In the genomic region with DNA sequence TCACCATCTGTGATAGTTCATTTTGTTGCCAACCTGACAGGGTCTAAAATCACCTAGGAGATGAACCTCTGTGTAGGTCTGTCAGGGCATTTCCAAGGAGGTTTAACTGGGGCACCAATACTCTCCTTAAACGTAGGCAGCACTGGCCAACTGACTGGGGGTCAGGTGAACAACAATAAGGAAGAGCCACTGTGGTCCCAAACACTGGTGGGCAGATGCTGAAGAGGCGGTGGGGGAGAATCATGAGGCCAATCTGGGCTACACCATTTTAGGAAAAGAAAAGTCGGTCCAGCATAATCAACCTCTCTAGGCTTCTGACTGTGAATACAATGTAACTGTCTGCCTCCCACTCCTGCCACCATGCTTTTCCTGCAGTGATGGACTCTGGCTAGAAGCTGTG, we compare ENCODE assay signal across 29 mouse cellular contexts. TPM values are rescaled to one million over a fixed set of nuclear protein-coding genes. Genes with fewer than 3 reads are reported as not detected.
DNase-seq lines count a peak whose midpoint lies in the region; ATAC-seq and TF ChIP-seq lines count a peak whose summit lies in the region.
"Had no signal": no experiment of that assay in that cellular context is flagged by ENCODE, and none has a peak within 500 bp of the region (broad histone marks: within the 10 kb centered on the region; RNA-seq: fewer than 3 reads in every experiment).

No protein-coding gene starts in this region.

- 81% methylated on average over 3 of the region's 3 CpGs for WGBS in lung, postnatal 0 days

- peak; percentile 86 for ATAC-seq in frontal cortex, adult (ENCODE audit: low TSS enrichment)
- ATAC-seq in lung, postnatal 0 days, result no peak
- ATAC-seq: forebrain, embryonic 13.5 days; inflammation-experienced regulatory T-cells, adult 6 months; midbrain, embryonic 13.5 days had no signal

- H3K27me3 ChIP-seq in lung, postnatal 0 days (replicated peaks; ENCODE audit: insufficient read depth, low read length), result no peaks in the 10 kb centered on the region
- H3K27me3 ChIP-seq: embryonic facial prominence, embryonic 12.5 days; forebrain, embryonic 13.5 days; heart, embryonic 12.5 days; hindbrain, embryonic 13.5 days; limb, embryonic 12.5 days; liver, embryonic 13.5 days; lung, embryonic 15.5 days; midbrain, embryonic 13.5 days; neural tube, embryonic 15.5 days had no signal

- no peak overlapping the region for H3K4me3 ChIP-seq in lung, postnatal 0 days (ENCODE audit: low read depth, low read length)
- H3K4me3 ChIP-seq: embryonic facial prominence, embryonic 12.5 days; erythroblast, embryonic 14.5 days; forebrain, embryonic 13.5 days; heart, embryonic 12.5 days; hindbrain, embryonic 13.5 days; limb, embryonic 12.5 days; liver, embryonic 13.5 days; lung, embryonic 15.5 days; midbrain, embryonic 13.5 days; myocyte; neural tube, embryonic 15.5 days had no signal

- H3K4me2 ChIP-seq in lung, postnatal 0 days (replicated peaks; ENCODE audit: low read depth, low read length), result no peak overlapping the region
- H3K4me2 ChIP-seq: embryonic facial prominence, embryonic 12.5 days; forebrain, embryonic 13.5 days; heart, embryonic 12.5 days; hindbrain, embryonic 13.5 days; limb, embryonic 12.5 days; liver, embryonic 13.5 days; lung, embryonic 15.5 days; midbrain, embryonic 13.5 days; neural tube, embryonic 15.5 days had no signal

- no peaks in the 10 kb centered on the region for H3K36me3 ChIP-seq in lung, postnatal 0 days (ENCODE audit: insufficient read depth, low read length)
- H3K36me3 ChIP-seq: embryonic facial prominence, embryonic 12.5 days; heart, embryonic 12.5 days; hindbrain, embryonic 13.5 days; limb, embryonic 12.5 days; liver, embryonic 13.5 days; lung, embryonic 15.5 days; midbrain, embryonic 13.5 days; neural tube, embryonic 15.5 days had no signal

- TF ChIP-seq EP300 in lung, postnatal 0 days (IDR thresholded peaks at IDR 0.05), result no peak

- H3K9me3 ChIP-seq in lung, postnatal 0 days (ENCODE audit: low read length), result no peaks in the 10 kb centered on the region
- H3K9me3 ChIP-seq: embryonic facial prominence, embryonic 12.5 days; forebrain, embryonic 13.5 days; heart, embryonic 12.5 days; hindbrain, embryonic 13.5 days; limb, embryonic 12.5 days; liver, embryonic 13.5 days; lung, embryonic 15.5 days; midbrain, embryonic 13.5 days; neural tube, embryonic 15.5 days had no signal

- H3K4me1 ChIP-seq in lung, postnatal 0 days (ENCODE audit: insufficient read depth, low read depth, low read length), result no peaks in the 10 kb centered on the region
- H3K4me1 ChIP-seq: embryonic facial prominence, embryonic 12.5 days; forebrain, embryonic 13.5 days; limb, embryonic 12.5 days; liver, embryonic 13.5 days; lung, embryonic 15.5 days; midbrain, embryonic 13.5 days had no signal

- TF ChIP-seq CTCF in lung, postnatal 0 days (IDR thresholded peaks at IDR 0.05), result no peak

- no peak for DNase-seq in frontal cortex, postnatal 25 days (ENCODE audit: low spot score in 2 of 2)
- peak; percentile 51 to 70 for DNase-seq in frontal cortex, postnatal 36 days (ENCODE audit: low spot score in 2 of 2)
- DNase-seq in layer of hippocampus, postnatal 10 days (ENCODE audit: low spot score in 2 of 2), result peak; percentile 9 to 30
- peak; percentile 28 to 57 for DNase-seq in right cerebral cortex, postnatal 10 days (ENCODE audit: low spot score in 2 of 2)
- DNase-seq in lung, postnatal 0 days (ENCODE audit: low spot score), result no peak
- no peak for DNase-seq in heart, adult 9 months (ENCODE audit: low spot score in 2 of 2)
- no peak for DNase-seq in kidney, adult 9 months
- DNase-seq: adrenal gland, adult 8-10 months; cerebellum, adult 9-11 months; kidney, postnatal 36 days; liver, embryonic 13.5 days; spleen, adult 18-20 months; thymus, adult 2 months had no signal

- no peak overlapping the region for H3K27ac ChIP-seq in lung, postnatal 0 days (ENCODE audit: low read length)
- H3K27ac ChIP-seq: embryonic facial prominence, embryonic 12.5 days; forebrain, embryonic 13.5 days; hindbrain, embryonic 13.5 days; limb, embryonic 12.5 days; liver, embryonic 13.5 days; lung, embryonic 15.5 days; midbrain, embryonic 13.5 days; neural tube, embryonic 15.5 days had no signal

- H3K9ac ChIP-seq in lung, postnatal 0 days (replicated peaks; ENCODE audit: low read depth), result no peak overlapping the region
- H3K9ac ChIP-seq: embryonic facial prominence, embryonic 12.5 days; forebrain, embryonic 13.5 days; heart, embryonic 12.5 days; hindbrain, embryonic 13.5 days; limb, embryonic 12.5 days; liver, embryonic 13.5 days; lung, embryonic 15.5 days; midbrain, embryonic 13.5 days; neural tube, embryonic 15.5 days had no signal

RNA-seq across cellular contexts. Expression of gene Pdyn, which starts 40.9 kb away (rescaled TPM):
- 10 to 100 TPM; 10.3 to 12.0 TPM for total RNA-seq in layer of hippocampus, postnatal 10 days (2021)
- polyA plus RNA-seq in lung, postnatal 0 days (2015; fragmentation: Nextera tagmentation; extraction: Ambion mirVana), result not detected in 2 replicates
- total RNA-seq: gastrocnemius, postnatal 4 days; heart, postnatal 25 days; megakaryocyte progenitor cell, adult 5-6 weeks had no signal
- polyA plus RNA-seq: erythroblast, embryonic 14.5 days; inflammation-experienced regulatory T-cells, adult 6 months; liver, embryonic 13.5 days; myocyte; stomach, embryonic 14.5 days had no signal

RNA-seq across cellular contexts. Expression of gene Stk35, which starts 59.8 kb away (rescaled TPM):
- total RNA-seq in layer of hippocampus, postnatal 10 days (2021), result 10 to 100 TPM; 21.5 to 24.4 TPM
- polyA plus RNA-seq in lung, postnatal 0 days (2015; fragmentation: Nextera tagmentation; extraction: Ambion mirVana), result 5.4 and 5.8 TPM in 2 replicates

Comparison
In these comparisons a context has a peak if more than half of its experiments do, and no peak if none do; other contexts are left out.
1. DNase-seq: peak in frontal cortex, postnatal 36 days (2 of 2), layer of hippocampus, postnatal 10 days (2 of 2) and right cerebral cortex, postnatal 10 days (2 of 2); none in frontal cortex, postnatal 25 days (0 of 2), lung, postnatal 0 days (single experiment), heart, adult 9 months (0 of 2) and kidney, adult 9 months (single experiment).